Mouse (Mus musculus): ENCODE measurements around the gene Taok3.

DNA sequence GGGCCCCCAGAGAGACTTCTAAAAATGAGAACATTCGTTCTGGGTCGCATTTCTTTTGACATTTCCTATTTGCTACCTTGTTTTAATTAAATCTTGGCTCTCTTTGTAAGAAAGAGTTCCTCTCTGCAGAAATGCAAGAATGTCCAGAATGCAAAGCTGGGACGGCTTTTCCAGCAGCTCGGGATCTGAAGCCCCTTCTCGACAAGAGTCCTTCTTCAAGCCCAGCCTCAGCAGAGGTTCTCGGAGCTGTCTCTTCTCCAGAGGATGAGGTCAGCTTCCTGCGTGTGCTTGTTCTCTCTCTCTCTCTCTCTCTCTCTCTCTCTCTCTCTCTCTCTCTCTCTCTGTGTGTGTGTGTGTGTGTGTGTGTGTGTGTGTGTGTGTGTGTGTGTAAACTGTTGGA, 2.2 kb upstream of the Taok3 start:
- TF ChIP-seq CTCF (IDR thresholded peaks at IDR 0.05; ENCODE audit: control insufficient read depth, insufficient read depth, insufficient read length) (no peak), MAX (IDR thresholded peaks at IDR 0.05) (no peak), USF1 (IDR thresholded peaks at IDR 0.05; ENCODE audit: low read depth) (no peak), MYOG (IDR thresholded peaks at IDR 0.05; ENCODE audit: control insufficient read depth, extremely low read depth, insufficient read length) (no peak), MYOD1 (IDR thresholded peaks at IDR 0.05; ENCODE audit: control insufficient read depth, insufficient read length, low read depth) (no peak)
